Mouse (Mus musculus) kidney, embryonic 15.5 days (tissue): Measurements from ENCODE around the gene Tmem52b. TPM values are rescaled to one million over a fixed set of nuclear protein-coding genes. Genes with fewer than 3 reads are reported as not detected.

ENCODE experiments used
- ATAC-seq: fragments of 200-750 bp; cut with Nextera tagmentation; replicated peaks from 2 replicates; pipeline ENCODE4 v1.8.0; 2017; ENCODE audit warnings: moderate TSS enrichment; ENCODE audit not compliant: low FRiP score
- H3K27ac ChIP-seq: fragments of 300-500 bp; sonication (generic); 2 replicates; pipeline ENCODE4 v1.5.1; 2015; ENCODE audit warnings: mild to moderate bottlenecking, inconsistent platforms
- H3K27me3 ChIP-seq: fragments of 300-500 bp; sonication (generic); 2 replicates; pipeline ENCODE4 v1.6.1; 2015; ENCODE audit warnings: inconsistent platforms
- H3K36me3 ChIP-seq: fragments of 300-500 bp; sonication (generic); 2 replicates; pipeline ENCODE4 v1.6.1; 2015; ENCODE audit warnings: inconsistent platforms
- H3K4me1 ChIP-seq: fragments of 300-500 bp; sonication (generic); 2 replicates; pipeline ENCODE4 v1.6.1; 2015; ENCODE audit warnings: inconsistent platforms
- H3K4me2 ChIP-seq: fragments of 300-500 bp; sonication (generic); 2 replicates; pipeline ENCODE4 v1.6.1; 2015; ENCODE audit warnings: moderate library complexity, mild to moderate bottlenecking, inconsistent platforms
- H3K4me3 ChIP-seq: fragments of 300-500 bp; sonication (generic); replicated peaks from 2 replicates; pipeline ENCODE4 v1.5.1; 2015; ENCODE audit warnings: mild to moderate bottlenecking, inconsistent platforms
- H3K9ac ChIP-seq: fragments of 300-500 bp; sonication (generic); 2 replicates; pipeline ENCODE4 v1.6.1; 2015; ENCODE audit warnings: mild to moderate bottlenecking, inconsistent platforms
- H3K9me3 ChIP-seq: fragments of 300-500 bp; sonication (generic); replicated peaks from 2 replicates; pipeline ENCODE4 v1.6.1; 2016; ENCODE audit warnings: inconsistent platforms
- WGBS: fragments of 180-500 bp; shearing (Covaris S2); methylation state at CpG from one replicate; pipeline ENCODE4 v1.1.7; 2015; ENCODE audit warnings: mixed read lengths; 5-methylcytosine and 5-hydroxymethylcytosine counted together
- polyA plus RNA-seq: library from polyadenylated mRNA; unstranded; fragments of >200 nt; fragmentation: Nextera tagmentation; extraction: Ambion mirVana; gene quantifications from 2 replicates; pipeline ENCODE4 v1.2.1, GENCODE M21; 2015

Tmem52b gene
- polyA plus RNA-seq, 1 experiment from 2014 or later, result 44.7 TPM

DNA sequence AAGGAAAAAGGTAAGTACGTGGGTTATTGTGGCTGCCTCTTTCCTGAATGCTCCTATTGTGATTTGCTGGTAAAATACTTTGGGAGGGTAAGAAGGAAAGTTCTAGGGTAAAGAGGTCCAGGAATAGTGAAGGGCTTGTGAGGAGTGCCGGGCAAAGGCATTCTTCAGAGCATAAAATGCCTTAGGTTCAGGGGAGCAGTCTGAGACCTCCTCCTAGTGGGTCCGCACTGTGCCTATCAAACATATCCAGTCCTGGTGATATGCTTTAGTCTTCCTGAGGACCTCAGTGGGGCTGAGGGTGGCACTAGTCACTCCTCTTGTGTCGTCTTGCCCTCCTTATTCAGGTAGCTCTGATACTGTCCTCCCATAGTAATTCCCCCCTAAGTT lies 47.3 kb downstream of the Tmem52b start:
- no peak for ATAC-seq
- no peaks in the 10 kb centered on the region for H3K9me3 ChIP-seq
- no peak overlapping the region for H3K4me2 ChIP-seq
- no peak overlapping the region for H3K27ac ChIP-seq
- H3K9ac ChIP-seq, result no peak overlapping the region
- 61% methylated on average over 4 of the region's 4 CpGs for WGBS
- peaks cover 14% of the 10 kb centered on the region; the same call in 1 of the 2 replicates for H3K4me1 ChIP-seq
- no peak overlapping the region for H3K4me3 ChIP-seq
- no peaks in the 10 kb centered on the region for H3K36me3 ChIP-seq
- no peaks in the 10 kb centered on the region for H3K27me3 ChIP-seq

DNA sequence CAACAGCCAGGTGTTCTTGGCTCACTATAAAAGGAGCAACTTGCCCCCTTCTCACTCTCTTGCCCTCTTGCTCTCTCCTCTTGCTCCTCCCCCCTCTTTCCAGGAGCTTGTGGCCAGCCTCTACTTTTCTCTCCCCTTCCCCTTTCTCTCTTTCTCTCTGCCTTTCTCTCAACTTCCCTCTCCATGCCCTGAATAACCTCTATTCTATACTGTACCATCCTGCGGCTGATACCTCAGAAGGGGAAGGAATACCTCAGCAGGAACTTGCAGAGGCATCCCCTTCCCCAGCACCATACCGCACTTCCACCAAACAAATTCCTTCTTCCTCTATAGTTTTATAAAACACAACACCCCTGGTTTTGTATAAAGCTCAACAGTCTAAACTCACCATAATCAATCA lies 52.9 kb downstream of the Tmem52b start:
- no peak overlapping the region for H3K4me3 ChIP-seq
- H3K4me2 ChIP-seq, result no peak overlapping the region
- H3K9me3 ChIP-seq, result no peaks in the 10 kb centered on the region
- no peak for ATAC-seq
- no peak overlapping the region for H3K9ac ChIP-seq
- H3K4me1 ChIP-seq, result no peaks in the 10 kb centered on the region
- 86% methylated on average over 2 of the region's 2 CpGs for WGBS
- no peaks in the 10 kb centered on the region for H3K27me3 ChIP-seq
- H3K36me3 ChIP-seq, result no peaks in the 10 kb centered on the region
- no peak overlapping the region for H3K27ac ChIP-seq

Other genes with a start within 250 kb of the Tmem52b start
- not detected in 2 replicates for gene Cd69, start 237.1 kb upstream of the Tmem52b start, polyA plus RNA-seq
- gene 4922502D21Rik, start 180.8 kb upstream of the Tmem52b start, polyA plus RNA-seq, result not detected in 2 replicates
- gene Clec12a, start 169.9 kb upstream of the Tmem52b start, polyA plus RNA-seq, result 0.71 and 1.2 TPM in 2 replicates
- gene Clec12b, start 126.7 kb upstream of the Tmem52b start, polyA plus RNA-seq, result not detected in 2 replicates
- gene Clec1b, start 115.3 kb upstream of the Tmem52b start, polyA plus RNA-seq, result 2.2 and 2.7 TPM in 2 replicates
- 0.45 and 0.55 TPM in 2 replicates for gene Clec9a, start 103.7 kb upstream of the Tmem52b start, polyA plus RNA-seq
- gene Clec1a, start 60.6 kb upstream of the Tmem52b start, polyA plus RNA-seq, result 8.6 and 9.5 TPM in 2 replicates
- 0.17 TPM in 1 of 2 replicates, not detected in the other for gene Olr1, start 5.4 kb upstream of the Tmem52b start, polyA plus RNA-seq
- 60.8 and 62.8 TPM in 2 replicates for gene Gabarapl1, start 20.6 kb downstream of the Tmem52b start, polyA plus RNA-seq
- not detected in 2 replicates for gene Klre1, start 65.3 kb downstream of the Tmem52b start, polyA plus RNA-seq
- not detected in 2 replicates for gene Klrd1, start 79.2 kb downstream of the Tmem52b start, polyA plus RNA-seq
- gene Klrk1, start 111.3 kb downstream of the Tmem52b start, polyA plus RNA-seq, result not detected in 2 replicates
- gene Klrc3, start 130.8 kb downstream of the Tmem52b start, polyA plus RNA-seq, result not detected in 2 replicates
- gene Klrc2, start 148.1 kb downstream of the Tmem52b start, polyA plus RNA-seq, result not detected in 2 replicates
- not detected in 2 replicates for gene Klrc1, start 166.4 kb downstream of the Tmem52b start, polyA plus RNA-seq
- gene Klri1, start 204.6 kb downstream of the Tmem52b start, polyA plus RNA-seq, result 0.26 TPM in 1 of 2 replicates, not detected in the other
- not detected in 2 replicates for gene Klri2, start 227.9 kb downstream of the Tmem52b start, polyA plus RNA-seq